ENCODE assay signal across 8 mouse cellular contexts in genomic region chr14:20113964-20114363, GRCm38 (mm10). TPM values are rescaled to one million over a fixed set of nuclear protein-coding genes. Genes with fewer than 3 reads are reported as not detected.
A peak's percentile ranks its signal among the peaks of the same experiment; 100 is the strongest.
DNase-seq lines count a peak whose midpoint lies in the region; ATAC-seq and TF ChIP-seq lines count a peak whose summit lies in the region.

No protein-coding gene starts in this region.

- peak; percentile 88 for DNase-seq in ES-CJ7 (ENCODE audit: low read depth, low spot score)
- peak; percentile 53 for DNase-seq in c-Kit-positive CD71-positive TER-119-negative erythroid progenitor cells, embryonic 14.5 days (ENCODE audit: low read depth)
- peak; percentile 91 for DNase-seq in heart, postnatal 4 days
- DNase-seq in layer of hippocampus, adult 8-10 months (ENCODE audit: low spot score in 2 of 2): peak; percentile 66 to 90
- DNase-seq in lung, embryonic 14.5 days: peak; percentile 96
- peak; percentile 80 for DNase-seq in ovary, postnatal 10 days (ENCODE audit: low spot score)
- peak; percentile 84 for DNase-seq in thymus, adult 2 months

- TF ChIP-seq CTCF in lung, embryonic 14.5 days (IDR thresholded peaks at IDR 0.05; ENCODE audit: low read depth): peak; percentile 96
- TF ChIP-seq CTCF in thymus, adult 2 months (IDR thresholded peaks at IDR 0.05; ENCODE audit: borderline replicate concordance, control insufficient read depth, extremely low read depth, insufficient read depth, low read length, poor library complexity): peak; percentile 85; the same call in 1 of the 2 replicates

- 6% methylated on average over 6 of the region's 6 CpGs for WGBS in forebrain, embryonic 12.5 days
- 5% methylated on average over 6 of the region's 6 CpGs for WGBS in lung, embryonic 14.5 days
- 12% methylated on average over 6 of the region's 6 CpGs for WGBS in thymus, adult 2 months

- H3K27me3 ChIP-seq in forebrain, embryonic 12.5 days: 0 out of 2 replicates have a peak, but pooled peaks cover 4% of the 10 kb centered on the region
- no peaks in the 10 kb centered on the region for H3K27me3 ChIP-seq in lung, embryonic 14.5 days (ENCODE audit: insufficient read depth, low read length)
- H3K27me3 ChIP-seq in thymus, adult 2 months (ENCODE audit: control insufficient read depth, insufficient read depth, low read length): no peaks in the 10 kb centered on the region

- ATAC-seq in forebrain, embryonic 12.5 days (ENCODE audit: low FRiP score): peak; percentile 61
- peak; percentile 55; the same call in 1 of the 2 replicates for ATAC-seq in lung, embryonic 14.5 days (ENCODE audit: insufficient read depth)

- no peak overlapping the region for H3K4me2 ChIP-seq in forebrain, embryonic 12.5 days
- no peak overlapping the region for H3K4me2 ChIP-seq in lung, embryonic 14.5 days

- H3K36me3 ChIP-seq in forebrain, embryonic 12.5 days (replicated peaks): no peaks in the 10 kb centered on the region
- H3K36me3 ChIP-seq in lung, embryonic 14.5 days (ENCODE audit: insufficient read depth): no peaks in the 10 kb centered on the region
- H3K36me3 ChIP-seq in thymus, adult 2 months (ENCODE audit: control insufficient read depth, insufficient read depth, low read length): no peaks in the 10 kb centered on the region

- H3K9me3 ChIP-seq in forebrain, embryonic 12.5 days: no peaks in the 10 kb centered on the region
- H3K9me3 ChIP-seq in lung, embryonic 14.5 days (ENCODE audit: low read depth, low read length): no peaks in the 10 kb centered on the region

- no peaks in the 10 kb centered on the region for H3K4me1 ChIP-seq in forebrain, embryonic 12.5 days
- 0 out of 2 replicates have a peak, but pooled peaks cover 3% of the 10 kb centered on the region for H3K4me1 ChIP-seq in lung, embryonic 14.5 days (ENCODE audit: insufficient read depth)
- peaks cover 14% of the 10 kb centered on the region for H3K4me1 ChIP-seq in thymus, adult 2 months (replicated peaks; ENCODE audit: control insufficient read depth, insufficient read depth, low read length)

- no peak overlapping the region for H3K9ac ChIP-seq in forebrain, embryonic 12.5 days
- no peak overlapping the region for H3K9ac ChIP-seq in lung, embryonic 14.5 days

- no peak overlapping the region for H3K27ac ChIP-seq in forebrain, embryonic 12.5 days
- no peak overlapping the region for H3K27ac ChIP-seq in lung, embryonic 14.5 days (ENCODE audit: low read depth)
- no peak overlapping the region for H3K27ac ChIP-seq in thymus, adult 2 months (ENCODE audit: control insufficient read depth, insufficient read depth, low read length)

- H3K4me3 ChIP-seq in forebrain, embryonic 12.5 days (replicated peaks): no peak overlapping the region
- H3K4me3 ChIP-seq in lung, embryonic 14.5 days (ENCODE audit: low read depth, low read length): no peak overlapping the region
- no peak overlapping the region for H3K4me3 ChIP-seq in thymus, adult 2 months (ENCODE audit: control insufficient read depth, insufficient read depth, low read length)

- TF ChIP-seq POLR2A in thymus, adult 2 months (IDR thresholded peaks at IDR 0.05; ENCODE audit: control insufficient read depth, extremely low read depth, insufficient read depth, low read length, poor library complexity): no peak

RNA-seq across cellular contexts. Expression of gene Saysd1, which starts 24.4 kb away (rescaled TPM):
- 10.5 and 11.0 TPM in 2 replicates for polyA plus RNA-seq in forebrain, embryonic 12.5 days (2016; fragmentation: Nextera tagmentation; extraction: Ambion mirVana)
- total RNA-seq in heart, postnatal 4 days (2021): 1 to 10 TPM; 2.7 to 3.4 TPM
- total RNA-seq in layer of hippocampus, adult 8-10 months (2022): 1 to 10 TPM; 4.2 to 5.9 (median 4.8) TPM
- 12.7 and 13.5 TPM in 2 replicates for polyA plus RNA-seq in lung, embryonic 14.5 days (2014; fragmentation: Nextera tagmentation; extraction: Ambion mirVana)
- 12.8 and 14.6 TPM in 2 replicates for polyA plus RNA-seq in thymus, adult 2 months (2012; rRNA removed)
